Mouse (Mus musculus): ENCODE measurements around the gene Atp1a2. TPM values are rescaled to one million over a fixed set of nuclear protein-coding genes. Genes with fewer than 3 reads are reported as not detected.

The Atp1a2 gene
- total and polyA plus RNA-seq, 2 experiments from 2014 or later: 27.1 to 130 TPM

GRCm38 (mm10) chr1:172288900-172289616, 8.8 kb downstream of the Atp1a2 start:
- Histone ChIP-seq H3K4me2 (ENCODE audit: low read depth, low read length) (no peak overlapping the region), H3K36me3 (replicated peaks; ENCODE audit: control insufficient read depth, insufficient read depth, low read length) (peaks cover 66% of the 10 kb centered on the region)
- 86% methylated on average over 11 of the region's 11 CpGs for WGBS

GRCm38 (mm10) chr1:172286740-172287139, 11.1 kb downstream of the Atp1a2 start:
- 92% methylated on average over 5 of the region's 5 CpGs for WGBS
- peaks cover 70% of the 10 kb centered on the region for H3K36me3 ChIP-seq (replicated peaks; ENCODE audit: control insufficient read depth, insufficient read depth, low read length)
- no peak overlapping the region for H3K27ac ChIP-seq (ENCODE audit: low read depth)
- H3K4me3 ChIP-seq (ENCODE audit: low read depth, low read length): no peak overlapping the region
- H3K9me3 ChIP-seq (replicated peaks; ENCODE audit: control insufficient read depth, low read length): no peaks in the 10 kb centered on the region
- H3K4me1 ChIP-seq (ENCODE audit: control insufficient read depth, insufficient read depth): no peaks in the 10 kb centered on the region
- H3K4me2 ChIP-seq (ENCODE audit: low read depth, low read length): no peak overlapping the region
- ATAC-seq (ENCODE audit: insufficient read depth, low read depth) (no peak), DNase-seq (ENCODE audit: low spot score) (no peak)
- TF ChIP-seq EP300 (IDR thresholded peaks at IDR 0.05; ENCODE audit: low read depth) (no peak), CTCF (IDR thresholded peaks at IDR 0.05; ENCODE audit: low read depth) (no peak)
- no peak overlapping the region for H3K9ac ChIP-seq (replicated peaks; ENCODE audit: low read depth, low read length)
- H3K27me3 ChIP-seq (ENCODE audit: control insufficient read depth, insufficient read depth, low read length): no peaks in the 10 kb centered on the region

More at GRCm38 (mm10) chr1:172288900-172289616, 8.8 kb downstream of the Atp1a2 start:
- Histone ChIP-seq H3K9ac (replicated peaks; ENCODE audit: low read depth, low read length) (no peak overlapping the region), H3K27me3 (ENCODE audit: control insufficient read depth, insufficient read depth, low read length) (no peaks in the 10 kb centered on the region), H3K4me1 (ENCODE audit: control insufficient read depth, insufficient read depth) (no peaks in the 10 kb centered on the region), H3K9me3 (replicated peaks; ENCODE audit: control insufficient read depth, low read length) (no peaks in the 10 kb centered on the region), H3K27ac (ENCODE audit: low read depth) (no peak overlapping the region), H3K4me3 (ENCODE audit: low read depth, low read length) (no peak overlapping the region)
- TF ChIP-seq CTCF (IDR thresholded peaks at IDR 0.05; ENCODE audit: low read depth) (no peak), EP300 (IDR thresholded peaks at IDR 0.05; ENCODE audit: low read depth) (no peak)
- DNase-seq (ENCODE audit: low spot score) (no peak), ATAC-seq (ENCODE audit: insufficient read depth, low read depth) (no peak)

- no peak overlapping the region for H3K9ac ChIP-seq (replicated peaks; ENCODE audit: low read depth, low read length)
- ATAC-seq (ENCODE audit: insufficient read depth, low read depth) (no peak), DNase-seq (ENCODE audit: low spot score) (no peak)
- H3K9me3 ChIP-seq (replicated peaks; ENCODE audit: control insufficient read depth, low read length): no peaks in the 10 kb centered on the region
- no peak overlapping the region for H3K27ac ChIP-seq (ENCODE audit: low read depth)
- peaks cover 53% of the 10 kb centered on the region for H3K36me3 ChIP-seq (replicated peaks; ENCODE audit: control insufficient read depth, insufficient read depth, low read length)
- WGBS: 85% methylated on average over 14 of the region's 14 CpGs
- no peak overlapping the region for H3K4me2 ChIP-seq (ENCODE audit: low read depth, low read length)
- H3K4me3 ChIP-seq (ENCODE audit: low read depth, low read length): no peak overlapping the region
- no peaks in the 10 kb centered on the region for H3K27me3 ChIP-seq (ENCODE audit: control insufficient read depth, insufficient read depth, low read length)
- no peaks in the 10 kb centered on the region for H3K4me1 ChIP-seq (ENCODE audit: control insufficient read depth, insufficient read depth)
- TF ChIP-seq EP300 (IDR thresholded peaks at IDR 0.05; ENCODE audit: low read depth) (no peak), CTCF (IDR thresholded peaks at IDR 0.05; ENCODE audit: low read depth) (no peak)
Observed at GRCm38 (mm10) chr1:172284221-172284620, 13.6 kb downstream of the Atp1a2 start.

DNA sequence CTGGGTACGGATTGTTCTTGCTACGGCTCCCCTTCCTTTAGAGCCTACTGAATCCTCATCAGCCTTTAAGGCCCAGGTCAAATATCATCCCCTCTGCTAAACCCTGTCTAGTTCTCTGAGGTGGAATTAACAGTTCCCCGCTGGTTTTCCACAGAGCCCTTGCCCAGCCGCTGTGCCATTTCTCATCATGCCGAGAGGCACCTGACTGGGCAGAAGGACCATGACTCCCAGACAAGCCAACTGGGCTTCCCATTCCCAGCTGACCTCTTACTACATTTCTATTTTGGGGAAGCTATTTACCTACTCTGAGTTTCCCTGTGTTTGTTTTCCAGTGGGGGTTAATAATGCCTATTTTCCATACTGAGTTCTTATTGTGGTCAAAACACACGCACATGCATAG, 14.8 kb downstream of the Atp1a2 start:
- DNase-seq (ENCODE audit: low spot score) (no peak), ATAC-seq (ENCODE audit: insufficient read depth, low read depth) (no peak)
- no peak overlapping the region for H3K4me3 ChIP-seq (ENCODE audit: low read depth, low read length)
- no peaks in the 10 kb centered on the region for H3K27me3 ChIP-seq (ENCODE audit: control insufficient read depth, insufficient read depth, low read length)
- peaks cover 43% of the 10 kb centered on the region for H3K36me3 ChIP-seq (replicated peaks; ENCODE audit: control insufficient read depth, insufficient read depth, low read length)
- H3K4me1 ChIP-seq (ENCODE audit: control insufficient read depth, insufficient read depth): no peaks in the 10 kb centered on the region
- no peaks in the 10 kb centered on the region for H3K9me3 ChIP-seq (replicated peaks; ENCODE audit: control insufficient read depth, low read length)
- no peak overlapping the region for H3K27ac ChIP-seq (ENCODE audit: low read depth)
- WGBS: 94% methylated on average over 6 of the region's 6 CpGs
- H3K4me2 ChIP-seq (ENCODE audit: low read depth, low read length): no peak overlapping the region
- no peak for TF ChIP-seq EP300 (IDR thresholded peaks at IDR 0.05; ENCODE audit: low read depth)
- TF ChIP-seq CTCF (IDR thresholded peaks at IDR 0.05; ENCODE audit: low read depth): no peak
- no peak overlapping the region for H3K9ac ChIP-seq (replicated peaks; ENCODE audit: low read depth, low read length)

DNA sequence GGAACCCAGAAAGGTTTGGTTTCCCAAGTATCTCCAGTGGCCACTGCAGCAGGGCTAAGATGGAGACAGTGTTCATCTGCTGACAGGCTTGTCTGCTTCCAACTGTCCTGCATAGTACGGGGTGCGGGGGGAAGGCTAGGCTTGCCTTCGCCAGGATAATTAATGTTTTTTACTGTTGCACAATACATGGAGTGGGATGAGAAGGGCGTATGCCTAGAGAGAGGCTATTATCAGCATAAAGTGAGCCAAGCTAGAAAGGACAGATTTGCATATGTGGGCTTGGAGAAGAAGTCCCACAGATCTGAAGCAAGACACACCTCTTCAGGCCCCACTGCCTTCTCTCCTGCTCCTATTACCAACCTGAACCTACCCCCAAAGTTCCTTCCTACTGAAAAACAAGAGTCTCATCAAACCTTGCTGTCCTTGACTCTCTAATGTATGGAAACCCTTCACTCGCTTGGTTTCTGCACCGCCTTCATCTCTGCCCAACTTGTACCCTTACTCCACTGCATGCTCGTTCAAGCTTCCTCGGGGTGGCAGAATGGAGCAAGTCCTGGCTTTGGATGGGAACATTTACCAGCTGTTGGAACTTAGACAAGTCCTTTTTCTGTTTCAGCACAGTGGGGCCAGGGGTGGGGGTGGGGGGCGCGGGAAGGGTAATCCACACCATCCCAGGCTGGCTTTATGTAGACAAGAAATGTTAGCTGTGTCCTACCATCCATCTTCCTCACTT, 16.2 kb downstream of the Atp1a2 start:
- H3K36me3 ChIP-seq (replicated peaks; ENCODE audit: control insufficient read depth, insufficient read depth, low read length): peaks cover 43% of the 10 kb centered on the region
- no peaks in the 10 kb centered on the region for H3K9me3 ChIP-seq (replicated peaks; ENCODE audit: control insufficient read depth, low read length)
- H3K27me3 ChIP-seq (ENCODE audit: control insufficient read depth, insufficient read depth, low read length): no peaks in the 10 kb centered on the region
- 78% methylated on average over 10 of the region's 10 CpGs for WGBS
- ATAC-seq (ENCODE audit: insufficient read depth, low read depth) (no peak), DNase-seq (ENCODE audit: low spot score) (no peak)
- no peak overlapping the region for H3K27ac ChIP-seq (ENCODE audit: low read depth)
- no peaks in the 10 kb centered on the region for H3K4me1 ChIP-seq (ENCODE audit: control insufficient read depth, insufficient read depth)
- TF ChIP-seq CTCF (IDR thresholded peaks at IDR 0.05; ENCODE audit: low read depth) (peak; percentile 14), EP300 (IDR thresholded peaks at IDR 0.05; ENCODE audit: low read depth) (no peak)
- H3K4me2 ChIP-seq (ENCODE audit: low read depth, low read length): no peak overlapping the region
- H3K4me3 ChIP-seq (ENCODE audit: low read depth, low read length): no peak overlapping the region
- no peak overlapping the region for H3K9ac ChIP-seq (replicated peaks; ENCODE audit: low read depth, low read length)
